Mouse (Mus musculus): Measurements from ENCODE around the gene Extl1. TPM values are rescaled to one million over a fixed set of nuclear protein-coding genes. Genes with fewer than 3 reads are reported as not detected.

Extl1 gene
- polyA plus RNA-seq, 1 experiment from 2014 or later, result 2.8 TPM

GRCm38 (mm10) chr4:134315470-134315869, 68.2 kb downstream of the Extl1 start:
- Histone ChIP-seq H3K36me3 (ENCODE audit: control insufficient read depth, insufficient read depth) (peaks cover 10% of the 10 kb centered on the region; the same call in 1 of the 2 replicates), H3K27me3 (ENCODE audit: control insufficient read depth, insufficient read depth, low read length) (no peaks in the 10 kb centered on the region), H3K4me2 (ENCODE audit: low read depth, low read length) (peak overlapping the region; percentile 71), H3K9me3 (replicated peaks; ENCODE audit: control insufficient read depth, low read length) (peaks cover 4% of the 10 kb centered on the region), H3K4me3 (ENCODE audit: low read length) (peak overlapping the region; percentile 59), H3K4me1 (ENCODE audit: control insufficient read depth, insufficient read depth, low read length) (peaks cover 32% of the 10 kb centered on the region), H3K27ac (ENCODE audit: low read length) (peak overlapping the region; percentile 96), H3K9ac (ENCODE audit: low read length) (peak overlapping the region; percentile 78)
- ATAC-seq (replicated peaks; ENCODE audit: extremely low read depth, insufficient read depth, low FRiP score), result peak; percentile 89
- 22% methylated on average over 9 of the region's 9 CpGs for WGBS

DNA sequence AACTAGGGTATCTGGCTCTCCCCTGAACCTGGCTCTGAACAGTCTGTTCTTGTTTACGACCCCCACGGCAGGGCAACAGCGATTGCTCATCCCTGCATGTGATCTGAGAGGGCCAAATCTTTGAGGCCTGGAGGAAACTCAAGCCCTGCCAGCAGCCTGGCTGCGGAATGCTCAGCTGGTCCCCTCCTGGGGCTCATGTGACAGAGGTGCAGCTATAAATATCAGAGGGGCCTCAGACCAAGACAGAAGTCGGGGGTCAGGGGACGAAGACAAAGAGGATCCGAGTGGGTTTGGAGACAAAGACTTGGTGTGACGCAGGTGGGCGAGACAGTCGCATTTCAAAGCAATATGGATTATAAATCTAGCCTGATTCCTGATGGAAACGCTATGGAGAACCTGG, 68.8 kb downstream of the Extl1 start, which contains the start of gene Trim63:
TSS of gene Trim63 (plus strand) at position 245 of the 400 bp plus-strand sequence.
- WGBS, result 23% methylated on average over 11 of the region's 11 CpGs
- H3K9me3 ChIP-seq (replicated peaks; ENCODE audit: control insufficient read depth, low read length), result peaks cover 4% of the 10 kb centered on the region
- peaks cover 7% of the 10 kb centered on the region; the same call in 1 of the 2 replicates for H3K36me3 ChIP-seq (ENCODE audit: control insufficient read depth, insufficient read depth)
- H3K27ac ChIP-seq (ENCODE audit: low read length), result peak within 1 kb of the TSS; percentile 96
- peak; percentile 78 for ATAC-seq (replicated peaks; ENCODE audit: extremely low read depth, insufficient read depth, low FRiP score)
- H3K4me3 ChIP-seq (ENCODE audit: low read length), result peak within 1 kb of the TSS; percentile 59
- H3K4me1 ChIP-seq (ENCODE audit: control insufficient read depth, insufficient read depth, low read length), result peaks cover 29% of the 10 kb centered on the region
- peak within 1 kb of the TSS; percentile 71 for H3K4me2 ChIP-seq (ENCODE audit: low read depth, low read length)
- H3K9ac ChIP-seq (ENCODE audit: low read length), result peak within 1 kb of the TSS; percentile 78
- H3K27me3 ChIP-seq (ENCODE audit: control insufficient read depth, insufficient read depth, low read length), result no peaks in the 10 kb centered on the region

DNA sequence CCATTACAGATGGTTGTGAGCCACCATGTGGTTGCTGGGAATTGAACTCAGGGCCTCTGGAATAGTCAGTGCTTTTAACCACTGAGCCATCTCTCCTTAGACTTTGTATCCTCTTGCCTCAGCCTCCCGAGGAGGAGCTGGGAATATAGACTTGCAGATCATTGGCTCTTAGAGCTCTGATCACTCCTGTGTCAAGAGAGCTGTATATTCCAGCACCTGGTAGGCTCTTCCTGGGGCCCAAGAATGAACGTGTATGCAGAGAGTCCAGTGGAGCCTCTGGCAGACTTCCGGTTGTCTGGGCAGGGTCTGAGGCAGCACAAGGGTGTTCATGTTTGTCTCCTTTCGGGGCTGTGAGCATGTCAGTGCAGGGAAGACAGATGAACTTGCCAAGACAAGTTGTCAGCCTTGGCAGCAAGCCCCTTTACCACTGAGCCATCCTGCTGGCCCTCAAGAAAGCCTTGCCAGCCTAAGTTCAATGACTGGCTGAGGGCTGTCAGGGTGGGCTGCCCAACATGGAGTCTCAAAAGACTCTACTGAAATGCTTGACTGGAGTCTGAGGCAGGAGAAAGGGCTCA, 69.5 kb downstream of the Extl1 start:
- Histone ChIP-seq H3K9ac (ENCODE audit: low read length) (peak overlapping the region; percentile 78; the same call in 1 of the 2 replicates), H3K27me3 (ENCODE audit: control insufficient read depth, insufficient read depth, low read length) (no peaks in the 10 kb centered on the region), H3K4me3 (ENCODE audit: low read length) (no peak overlapping the region), H3K27ac (ENCODE audit: low read length) (peak overlapping the region; percentile 96), H3K36me3 (ENCODE audit: control insufficient read depth, insufficient read depth) (0 out of 2 replicates have a peak, but pooled peaks cover 4% of the 10 kb centered on the region), H3K4me1 (ENCODE audit: control insufficient read depth, insufficient read depth, low read length) (peaks cover 22% of the 10 kb centered on the region), H3K4me2 (ENCODE audit: low read depth, low read length) (peak overlapping the region; percentile 71; the same call in 1 of the 2 replicates), H3K9me3 (replicated peaks; ENCODE audit: control insufficient read depth, low read length) (peaks cover 4% of the 10 kb centered on the region)
- WGBS, result 63% methylated on average over 4 of the region's 4 CpGs
- no peak for ATAC-seq (replicated peaks; ENCODE audit: extremely low read depth, insufficient read depth, low FRiP score)

DNA sequence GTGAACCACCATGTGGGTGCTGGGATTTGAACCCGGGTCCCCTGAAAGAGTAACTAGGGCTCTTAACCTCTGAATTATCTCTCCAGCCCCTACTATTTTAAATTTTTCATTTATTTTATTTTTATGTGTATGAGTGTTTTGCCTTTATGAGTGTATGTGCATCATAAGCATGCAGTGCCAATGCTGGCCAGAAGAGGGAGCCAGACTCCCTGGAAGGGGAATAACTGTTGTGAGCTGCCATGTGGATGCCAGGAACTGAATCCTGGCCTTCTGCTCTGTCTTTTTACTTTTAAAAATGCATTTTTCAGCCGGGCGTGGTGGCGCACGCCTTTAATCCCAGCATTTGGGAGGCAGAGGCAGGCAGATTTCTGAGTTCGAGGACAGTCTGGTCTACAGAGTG, 70.7 kb downstream of the Extl1 start:
- WGBS, result 93% methylated on average over 6 of the region's 6 CpGs
- peaks cover 4% of the 10 kb centered on the region for H3K9me3 ChIP-seq (replicated peaks; ENCODE audit: control insufficient read depth, low read length)
- H3K27ac ChIP-seq (ENCODE audit: low read length), result no peak overlapping the region
- H3K4me3 ChIP-seq (ENCODE audit: low read length), result no peak overlapping the region
- H3K27me3 ChIP-seq (ENCODE audit: control insufficient read depth, insufficient read depth, low read length), result no peaks in the 10 kb centered on the region
- peaks cover 12% of the 10 kb centered on the region for H3K4me1 ChIP-seq (ENCODE audit: control insufficient read depth, insufficient read depth, low read length)
- H3K4me2 ChIP-seq (ENCODE audit: low read depth, low read length), result no peak overlapping the region
- H3K9ac ChIP-seq (ENCODE audit: low read length), result no peak overlapping the region
- no peak for ATAC-seq (replicated peaks; ENCODE audit: extremely low read depth, insufficient read depth, low FRiP score)
- H3K36me3 ChIP-seq (ENCODE audit: control insufficient read depth, insufficient read depth), result 0 out of 2 replicates have a peak, but pooled peaks cover 4% of the 10 kb centered on the region

- H3K9ac ChIP-seq (ENCODE audit: low read length), result no peak overlapping the region
- peaks cover 4% of the 10 kb centered on the region for H3K9me3 ChIP-seq (replicated peaks; ENCODE audit: control insufficient read depth, low read length)
- H3K4me3 ChIP-seq (ENCODE audit: low read length), result no peak overlapping the region
- H3K27me3 ChIP-seq (ENCODE audit: control insufficient read depth, insufficient read depth, low read length), result no peaks in the 10 kb centered on the region
- H3K4me2 ChIP-seq (ENCODE audit: low read depth, low read length), result no peak overlapping the region
- WGBS, result 78% methylated on average over 5 of the region's 5 CpGs
- H3K27ac ChIP-seq (ENCODE audit: low read length), result no peak overlapping the region
- no peak for ATAC-seq (replicated peaks; ENCODE audit: extremely low read depth, insufficient read depth, low FRiP score)
- no peaks in the 10 kb centered on the region for H3K36me3 ChIP-seq (ENCODE audit: control insufficient read depth, insufficient read depth)
- H3K4me1 ChIP-seq (ENCODE audit: control insufficient read depth, insufficient read depth, low read length), result peaks cover 14% of the 10 kb centered on the region
Observed at GRCm38 (mm10) chr4:134312341-134312740, 71.3 kb downstream of the Extl1 start.

GRCm38 (mm10) chr4:134311784-134312183, 71.9 kb downstream of the Extl1 start:
- H3K9ac ChIP-seq (ENCODE audit: low read length), result no peak overlapping the region
- peaks cover 4% of the 10 kb centered on the region for H3K9me3 ChIP-seq (replicated peaks; ENCODE audit: control insufficient read depth, low read length)
- H3K4me3 ChIP-seq (ENCODE audit: low read length), result no peak overlapping the region
- H3K27me3 ChIP-seq (ENCODE audit: control insufficient read depth, insufficient read depth, low read length), result no peaks in the 10 kb centered on the region
- WGBS, result 74% methylated on average over 9 of the region's 9 CpGs
- H3K27ac ChIP-seq (ENCODE audit: low read length), result no peak overlapping the region
- peaks cover 20% of the 10 kb centered on the region for H3K4me1 ChIP-seq (ENCODE audit: control insufficient read depth, insufficient read depth, low read length)
- no peaks in the 10 kb centered on the region for H3K36me3 ChIP-seq (ENCODE audit: control insufficient read depth, insufficient read depth)
- H3K4me2 ChIP-seq (ENCODE audit: low read depth, low read length), result no peak overlapping the region
- ATAC-seq (replicated peaks; ENCODE audit: extremely low read depth, insufficient read depth, low FRiP score), result no peak

- no peak overlapping the region for H3K27ac ChIP-seq (ENCODE audit: low read length)
- H3K9me3 ChIP-seq (replicated peaks; ENCODE audit: control insufficient read depth, low read length), result peaks cover 4% of the 10 kb centered on the region
- H3K36me3 ChIP-seq (ENCODE audit: control insufficient read depth, insufficient read depth), result no peaks in the 10 kb centered on the region
- H3K9ac ChIP-seq (ENCODE audit: low read length), result no peak overlapping the region
- WGBS, result 83% methylated on average over 9 of the region's 9 CpGs
- H3K27me3 ChIP-seq (ENCODE audit: control insufficient read depth, insufficient read depth, low read length), result no peaks in the 10 kb centered on the region
- H3K4me3 ChIP-seq (ENCODE audit: low read length), result no peak overlapping the region
- peaks cover 24% of the 10 kb centered on the region for H3K4me1 ChIP-seq (ENCODE audit: control insufficient read depth, insufficient read depth, low read length)
- no peak for ATAC-seq (replicated peaks; ENCODE audit: extremely low read depth, insufficient read depth, low FRiP score)
- H3K4me2 ChIP-seq (ENCODE audit: low read depth, low read length), result no peak overlapping the region
Observed at GRCm38 (mm10) chr4:134310656-134311055, 73.0 kb downstream of the Extl1 start.

- Histone ChIP-seq H3K9ac (ENCODE audit: low read length) (no peak overlapping the region), H3K27ac (ENCODE audit: low read length) (no peak overlapping the region), H3K4me3 (ENCODE audit: low read length) (no peak overlapping the region), H3K4me1 (ENCODE audit: control insufficient read depth, insufficient read depth, low read length) (peaks cover 24% of the 10 kb centered on the region), H3K9me3 (replicated peaks; ENCODE audit: control insufficient read depth, low read length) (peaks cover 4% of the 10 kb centered on the region), H3K4me2 (ENCODE audit: low read depth, low read length) (no peak overlapping the region), H3K36me3 (ENCODE audit: control insufficient read depth, insufficient read depth) (no peaks in the 10 kb centered on the region), H3K27me3 (ENCODE audit: control insufficient read depth, insufficient read depth, low read length) (no peaks in the 10 kb centered on the region)
- WGBS, result 85% methylated on average over 7 of the region's 7 CpGs
- ATAC-seq (replicated peaks; ENCODE audit: extremely low read depth, insufficient read depth, low FRiP score), result no peak
Observed at GRCm38 (mm10) chr4:134310106-134310505, 73.5 kb downstream of the Extl1 start.

GRCm38 (mm10) chr4:134307367-134308072, 76.1 kb downstream of the Extl1 start:
- Histone ChIP-seq H3K27me3 (ENCODE audit: control insufficient read depth, insufficient read depth, low read length) (no peaks in the 10 kb centered on the region), H3K9me3 (replicated peaks; ENCODE audit: control insufficient read depth, low read length) (no peaks in the 10 kb centered on the region), H3K4me3 (ENCODE audit: low read length) (no peak overlapping the region), H3K4me2 (ENCODE audit: low read depth, low read length) (peak overlapping the region; percentile 49), H3K36me3 (ENCODE audit: control insufficient read depth, insufficient read depth) (no peaks in the 10 kb centered on the region), H3K27ac (ENCODE audit: low read length) (peak overlapping the region; percentile 54), H3K4me1 (ENCODE audit: control insufficient read depth, insufficient read depth, low read length) (peaks cover 19% of the 10 kb centered on the region), H3K9ac (ENCODE audit: low read length) (peak overlapping the region; percentile 28; the same call in 1 of the 2 replicates)
- peak; percentile 76 for ATAC-seq (replicated peaks; ENCODE audit: extremely low read depth, insufficient read depth, low FRiP score)
- WGBS, result 7% methylated on average over 12 of the region's 12 CpGs
